Mouse (Mus musculus): ENCODE measurements around the gene Cnst. TPM values are rescaled to one million over a fixed set of nuclear protein-coding genes. Genes with fewer than 3 reads are reported as not detected.

Cnst gene
- polyA plus RNA-seq, 1 experiment from 2014 or later, result 14.8 TPM

DNA sequence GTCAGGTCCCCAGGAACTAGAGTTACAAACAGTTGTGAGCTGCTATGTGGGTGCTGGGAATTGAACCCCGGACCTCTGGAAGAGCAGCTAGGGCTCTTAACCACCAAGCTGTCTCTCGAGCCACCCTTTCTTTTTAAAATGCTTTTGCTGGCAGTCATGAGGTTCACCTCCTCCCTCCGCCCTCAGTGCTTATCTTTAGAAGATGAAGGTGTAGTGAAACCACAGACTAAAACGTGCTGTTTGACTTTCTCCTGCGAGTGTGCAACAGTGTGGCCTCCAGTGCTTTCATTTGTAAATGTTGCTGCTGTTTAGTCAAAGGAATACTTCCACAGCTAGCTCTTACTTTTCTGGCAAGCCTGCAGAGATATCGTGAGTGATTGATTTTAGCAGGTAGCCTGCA lies 32.5 kb downstream of the Cnst start:
- H3K4me3 ChIP-seq (ENCODE audit: low read depth, low read length), result no peak overlapping the region
- H3K4me2 ChIP-seq (ENCODE audit: low read depth, severe bottlenecking), result no peak overlapping the region
- no peaks in the 10 kb centered on the region for H3K9me3 ChIP-seq (ENCODE audit: control insufficient read depth, low read length)
- DNase-seq (ENCODE audit: low spot score) (no peak), ATAC-seq (ENCODE audit: insufficient number of reproducible peaks, low FRiP score, low TSS enrichment, low read depth) (no peak)
- no peaks in the 10 kb centered on the region for H3K27me3 ChIP-seq (ENCODE audit: control insufficient read depth, insufficient read depth, low read length)
- no peaks in the 10 kb centered on the region for H3K36me3 ChIP-seq (ENCODE audit: control insufficient read depth, insufficient read depth, low read length)
- peaks cover 3% of the 10 kb centered on the region; the same call in 1 of the 2 replicates for H3K4me1 ChIP-seq (ENCODE audit: control insufficient read depth, insufficient read depth, low read length)
- H3K9ac ChIP-seq (ENCODE audit: low read length), result no peak overlapping the region
- 82% methylated on average over 6 of the region's 6 CpGs for WGBS
- no peak overlapping the region for H3K27ac ChIP-seq (replicated peaks; ENCODE audit: low read depth, low read length)

DNA sequence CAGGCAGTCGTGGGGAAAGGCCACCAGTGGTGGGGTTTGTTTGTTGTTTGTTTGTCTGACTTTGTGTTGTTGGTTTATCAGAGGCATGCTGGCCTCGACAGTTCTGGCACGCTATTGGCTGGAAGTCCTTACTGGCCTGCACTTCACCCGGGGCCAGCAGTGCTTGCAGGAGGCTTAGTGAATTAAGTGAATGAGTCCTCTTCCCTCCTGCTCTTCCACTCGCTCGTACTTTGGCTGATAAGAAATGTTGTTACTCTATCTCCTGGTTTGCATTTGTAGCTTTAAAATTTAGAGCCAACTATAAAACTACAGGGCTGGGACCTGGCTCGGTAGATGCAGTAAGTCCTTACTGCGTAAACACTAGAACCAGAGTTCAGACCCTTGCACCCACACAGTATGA lies 34.0 kb downstream of the Cnst start:
- H3K4me2 ChIP-seq (ENCODE audit: low read depth, severe bottlenecking), result no peak overlapping the region
- 67% methylated on average over 8 of the region's 8 CpGs for WGBS
- no peaks in the 10 kb centered on the region for H3K36me3 ChIP-seq (ENCODE audit: control insufficient read depth, insufficient read depth, low read length)
- H3K27me3 ChIP-seq (ENCODE audit: control insufficient read depth, insufficient read depth, low read length), result no peaks in the 10 kb centered on the region
- ATAC-seq (ENCODE audit: insufficient number of reproducible peaks, low FRiP score, low TSS enrichment, low read depth) (no peak), DNase-seq (ENCODE audit: low spot score) (no peak)
- no peaks in the 10 kb centered on the region; the same call in 1 of the 2 replicates for H3K4me1 ChIP-seq (ENCODE audit: control insufficient read depth, insufficient read depth, low read length)
- no peaks in the 10 kb centered on the region for H3K9me3 ChIP-seq (ENCODE audit: control insufficient read depth, low read length)
- H3K9ac ChIP-seq (ENCODE audit: low read length), result no peak overlapping the region
- H3K27ac ChIP-seq (replicated peaks; ENCODE audit: low read depth, low read length), result no peak overlapping the region
- H3K4me3 ChIP-seq (ENCODE audit: low read depth, low read length), result no peak overlapping the region

DNA sequence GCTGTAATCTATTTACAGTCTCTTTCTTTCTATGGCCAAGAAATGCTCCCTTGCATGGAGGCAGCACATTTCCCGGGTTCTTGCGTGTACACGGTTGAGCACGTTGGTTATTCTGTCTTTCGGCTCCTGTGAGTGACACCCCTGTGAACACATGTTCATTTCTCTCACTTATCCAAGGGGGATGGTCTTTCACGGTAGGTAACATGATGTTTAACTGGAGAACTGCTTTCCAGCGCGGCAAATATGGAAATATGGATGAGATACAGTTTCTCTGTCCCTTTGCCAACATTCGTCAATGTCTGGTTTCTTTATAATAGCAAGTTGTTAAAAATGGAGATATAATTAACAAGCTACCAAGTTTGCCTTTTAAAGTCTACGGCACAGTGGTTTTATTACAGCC lies 35.3 kb downstream of the Cnst start:
- WGBS, result 87% methylated on average over 10 of the region's 10 CpGs
- no peak for ATAC-seq (ENCODE audit: insufficient number of reproducible peaks, low FRiP score, low TSS enrichment, low read depth)

DNA sequence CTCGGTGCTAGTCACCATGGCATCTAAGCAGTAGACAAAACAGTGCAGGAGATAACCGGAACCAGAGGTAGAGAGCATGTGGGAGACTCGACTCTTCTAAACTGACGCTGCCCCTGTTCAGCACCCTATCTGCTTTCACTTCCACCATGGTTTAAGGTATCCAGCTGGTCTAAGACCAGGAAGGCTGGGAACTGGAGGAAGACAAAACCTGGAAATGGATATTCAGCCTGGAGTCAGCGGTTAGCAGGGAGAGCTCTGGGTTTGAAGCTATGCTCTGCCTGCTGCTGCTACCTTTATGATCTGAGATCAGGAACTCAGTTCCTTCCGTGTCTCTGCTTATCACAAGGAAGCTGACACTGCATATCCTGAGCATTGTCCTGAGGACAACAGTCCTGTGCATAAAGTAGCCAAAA lies 35.9 kb downstream of the Cnst start:
- Histone ChIP-seq H3K27ac (replicated peaks; ENCODE audit: low read depth, low read length) (no peak overlapping the region), H3K27me3 (ENCODE audit: control insufficient read depth, insufficient read depth, low read length) (no peaks in the 10 kb centered on the region), H3K9ac (ENCODE audit: low read length) (no peak overlapping the region), H3K4me3 (ENCODE audit: low read depth, low read length) (no peak overlapping the region), H3K36me3 (ENCODE audit: control insufficient read depth, insufficient read depth, low read length) (no peaks in the 10 kb centered on the region), H3K4me1 (ENCODE audit: control insufficient read depth, insufficient read depth, low read length) (no peaks in the 10 kb centered on the region; the same call in 1 of the 2 replicates), H3K9me3 (ENCODE audit: control insufficient read depth, low read length) (no peaks in the 10 kb centered on the region), H3K4me2 (ENCODE audit: low read depth, severe bottlenecking) (no peak overlapping the region)
- no peak for ATAC-seq (ENCODE audit: insufficient number of reproducible peaks, low FRiP score, low TSS enrichment, low read depth)
- 50% methylated on average over 6 of the region's 6 CpGs for WGBS
- no peak for DNase-seq (ENCODE audit: low spot score)

More for the DNA sequence above, 35.3 kb downstream of the Cnst start:
- Histone ChIP-seq H3K27ac (replicated peaks; ENCODE audit: low read depth, low read length) (no peak overlapping the region), H3K9ac (ENCODE audit: low read length) (no peak overlapping the region), H3K9me3 (ENCODE audit: control insufficient read depth, low read length) (no peaks in the 10 kb centered on the region), H3K4me3 (ENCODE audit: low read depth, low read length) (no peak overlapping the region), H3K4me1 (ENCODE audit: control insufficient read depth, insufficient read depth, low read length) (no peaks in the 10 kb centered on the region; the same call in 1 of the 2 replicates), H3K36me3 (ENCODE audit: control insufficient read depth, insufficient read depth, low read length) (no peaks in the 10 kb centered on the region), H3K4me2 (ENCODE audit: low read depth, severe bottlenecking) (no peak overlapping the region), H3K27me3 (ENCODE audit: control insufficient read depth, insufficient read depth, low read length) (no peaks in the 10 kb centered on the region)
- no peak for DNase-seq (ENCODE audit: low spot score)

DNA sequence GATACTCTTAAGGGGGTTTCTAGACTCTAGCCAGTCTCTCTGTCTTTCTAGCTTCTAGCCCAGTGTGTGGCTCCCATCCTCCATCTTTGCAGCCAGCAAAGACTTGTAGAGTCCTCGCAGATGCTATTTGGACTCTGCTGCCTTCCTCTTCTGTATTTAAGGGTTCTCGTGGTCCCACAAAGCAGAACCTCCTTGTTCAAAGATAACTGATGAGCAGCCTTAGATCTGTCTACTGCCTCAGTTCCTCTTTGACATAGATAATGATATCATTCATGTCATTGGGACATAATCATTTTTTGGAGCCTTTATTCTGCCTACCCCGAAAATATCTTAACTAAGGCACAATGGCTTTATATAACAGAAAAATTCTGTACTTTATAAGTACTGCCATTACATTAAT lies 36.9 kb downstream of the Cnst start:
- Histone ChIP-seq H3K36me3 (ENCODE audit: control insufficient read depth, insufficient read depth, low read length) (no peaks in the 10 kb centered on the region), H3K4me3 (ENCODE audit: low read depth, low read length) (no peak overlapping the region), H3K4me1 (ENCODE audit: control insufficient read depth, insufficient read depth, low read length) (no peaks in the 10 kb centered on the region; the same call in 1 of the 2 replicates), H3K9me3 (ENCODE audit: control insufficient read depth, low read length) (no peaks in the 10 kb centered on the region), H3K9ac (ENCODE audit: low read length) (no peak overlapping the region), H3K27me3 (ENCODE audit: control insufficient read depth, insufficient read depth, low read length) (no peaks in the 10 kb centered on the region), H3K4me2 (ENCODE audit: low read depth, severe bottlenecking) (no peak overlapping the region), H3K27ac (replicated peaks; ENCODE audit: low read depth, low read length) (no peak overlapping the region)
- DNase-seq (ENCODE audit: low spot score) (no peak), ATAC-seq (ENCODE audit: insufficient number of reproducible peaks, low FRiP score, low TSS enrichment, low read depth) (no peak)
- WGBS, result 93% methylated on average over 3 of the region's 3 CpGs

DNA sequence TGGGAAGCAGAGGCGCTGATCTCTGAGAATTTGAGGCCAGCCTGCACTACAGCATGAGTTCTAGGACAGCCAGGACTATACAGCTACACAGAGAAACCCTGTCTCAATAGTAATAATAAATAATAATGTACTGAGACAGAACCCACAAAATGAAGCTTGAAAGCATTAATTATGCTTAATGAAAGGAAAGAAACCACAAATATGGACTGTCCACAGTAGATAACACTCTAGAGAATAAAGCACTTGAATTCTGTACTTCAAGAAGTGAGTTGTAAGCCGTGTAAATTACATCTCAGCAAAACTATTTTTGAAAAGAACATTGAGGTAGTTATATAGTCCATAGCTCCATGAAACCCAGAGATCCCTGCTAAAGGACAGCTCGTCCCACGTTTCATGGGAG lies 38.0 kb downstream of the Cnst start:
- Histone ChIP-seq H3K9me3 (ENCODE audit: control insufficient read depth, low read length) (no peaks in the 10 kb centered on the region), H3K9ac (ENCODE audit: low read length) (no peak overlapping the region), H3K4me1 (ENCODE audit: control insufficient read depth, insufficient read depth, low read length) (peaks cover 2% of the 10 kb centered on the region; the same call in 1 of the 2 replicates), H3K27ac (replicated peaks; ENCODE audit: low read depth, low read length) (no peak overlapping the region), H3K27me3 (ENCODE audit: control insufficient read depth, insufficient read depth, low read length) (no peaks in the 10 kb centered on the region), H3K4me2 (ENCODE audit: low read depth, severe bottlenecking) (no peak overlapping the region), H3K36me3 (ENCODE audit: control insufficient read depth, insufficient read depth, low read length) (no peaks in the 10 kb centered on the region), H3K4me3 (ENCODE audit: low read depth, low read length) (no peak overlapping the region)
- WGBS, result 87% methylated on average over 4 of the region's 4 CpGs
- no peak for ATAC-seq (ENCODE audit: insufficient number of reproducible peaks, low FRiP score, low TSS enrichment, low read depth)
- DNase-seq (ENCODE audit: low spot score), result no peak

DNA sequence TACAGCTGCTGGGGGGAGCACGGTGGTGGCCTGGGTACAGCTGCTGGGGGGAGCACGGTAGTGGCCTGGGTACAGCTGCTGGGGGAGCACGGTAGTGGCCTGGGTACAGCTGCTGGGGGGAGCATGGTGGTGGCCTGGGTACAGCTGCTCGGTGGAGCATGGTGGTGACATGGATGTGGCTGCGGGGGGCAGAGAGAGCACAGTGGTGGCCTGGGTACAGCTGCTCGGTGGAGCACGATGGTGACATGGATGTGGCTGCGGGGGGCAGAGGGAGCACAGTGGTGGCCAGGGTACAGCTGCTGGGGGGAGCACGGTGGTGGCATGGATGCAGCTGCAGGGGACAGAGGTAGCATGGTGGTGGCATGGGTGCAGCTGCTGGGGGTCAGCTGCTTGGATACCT lies 39.5 kb downstream of the Cnst start:
- Histone ChIP-seq H3K4me2 (ENCODE audit: low read depth, severe bottlenecking) (no peak overlapping the region), H3K36me3 (ENCODE audit: control insufficient read depth, insufficient read depth, low read length) (no peaks in the 10 kb centered on the region), H3K9me3 (ENCODE audit: control insufficient read depth, low read length) (no peaks in the 10 kb centered on the region), H3K27me3 (ENCODE audit: control insufficient read depth, insufficient read depth, low read length) (no peaks in the 10 kb centered on the region), H3K27ac (replicated peaks; ENCODE audit: low read depth, low read length) (no peak overlapping the region), H3K9ac (ENCODE audit: low read length) (no peak overlapping the region), H3K4me3 (ENCODE audit: low read depth, low read length) (no peak overlapping the region), H3K4me1 (ENCODE audit: control insufficient read depth, insufficient read depth, low read length) (peaks cover 2% of the 10 kb centered on the region; the same call in 1 of the 2 replicates)
- no peak for DNase-seq (ENCODE audit: low spot score)
- WGBS, result 88% methylated on average over 9 of the region's 9 CpGs
- no peak for ATAC-seq (ENCODE audit: insufficient number of reproducible peaks, low FRiP score, low TSS enrichment, low read depth)

DNA sequence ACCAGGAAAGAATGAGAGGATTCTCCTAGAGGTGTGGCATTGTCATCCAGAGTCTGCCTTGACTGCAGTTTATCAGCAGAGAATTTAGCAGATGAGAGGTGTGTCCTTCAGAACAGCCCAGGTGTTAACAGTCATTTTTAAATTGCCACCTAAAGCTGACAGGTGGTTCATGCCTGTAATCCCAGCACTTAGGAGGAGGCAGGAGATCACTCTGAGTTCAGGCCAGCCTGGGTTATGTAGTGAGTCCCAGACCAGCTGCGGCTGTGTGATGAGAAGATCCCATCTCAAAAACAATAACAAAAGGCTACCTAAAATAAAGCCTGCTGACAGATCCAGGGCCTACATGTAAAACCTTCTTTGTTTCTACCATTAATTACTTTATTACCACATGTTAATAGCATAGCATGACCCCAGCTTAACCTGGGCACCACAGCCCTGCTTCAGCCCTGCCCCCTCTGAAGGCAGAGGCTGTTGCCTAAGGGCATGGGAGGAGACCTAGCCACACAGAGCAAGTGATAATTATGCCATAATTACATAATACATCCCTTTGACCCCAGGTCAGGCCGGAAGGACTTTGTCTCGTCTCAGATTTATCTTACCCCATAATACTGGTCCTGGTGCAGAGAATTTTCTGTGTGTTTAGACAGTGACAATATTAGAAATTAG lies 40.4 kb downstream of the Cnst start:
- no peak for DNase-seq (ENCODE audit: low spot score)
- no peak for ATAC-seq (ENCODE audit: insufficient number of reproducible peaks, low FRiP score, low TSS enrichment, low read depth)
- no peak overlapping the region for H3K27ac ChIP-seq (replicated peaks; ENCODE audit: low read depth, low read length)
- 0 out of 2 replicates have a peak, but pooled peaks cover 2% of the 10 kb centered on the region for H3K4me1 ChIP-seq (ENCODE audit: control insufficient read depth, insufficient read depth, low read length)
- H3K4me2 ChIP-seq (ENCODE audit: low read depth, severe bottlenecking), result no peak overlapping the region
- WGBS, result 25% methylated on average over 3 of the region's 3 CpGs
- no peaks in the 10 kb centered on the region for H3K36me3 ChIP-seq (ENCODE audit: control insufficient read depth, insufficient read depth, low read length)
- H3K27me3 ChIP-seq (ENCODE audit: control insufficient read depth, insufficient read depth, low read length), result no peaks in the 10 kb centered on the region
- no peak overlapping the region for H3K9ac ChIP-seq (ENCODE audit: low read length)
- no peaks in the 10 kb centered on the region for H3K9me3 ChIP-seq (ENCODE audit: control insufficient read depth, low read length)
- H3K4me3 ChIP-seq (ENCODE audit: low read depth, low read length), result no peak overlapping the region

DNA sequence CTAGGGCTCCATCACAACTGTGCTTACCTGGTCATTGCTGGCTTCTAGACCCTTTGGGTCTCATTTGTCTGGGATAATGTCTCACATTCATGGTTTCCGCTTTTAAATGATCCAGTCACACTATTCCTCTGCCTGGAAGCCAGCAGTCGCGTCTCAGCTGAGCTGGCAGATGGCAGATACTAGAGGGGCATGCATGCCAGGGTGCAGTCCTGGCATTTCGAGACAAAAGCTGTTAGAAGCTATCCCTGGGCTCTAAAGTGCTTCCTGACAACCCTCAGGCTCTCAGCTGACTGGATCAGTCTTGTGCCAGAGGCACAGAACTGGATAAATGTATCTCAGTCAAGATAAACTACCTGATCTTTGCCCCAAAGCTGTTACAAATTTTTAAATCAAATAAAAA lies 42.1 kb downstream of the Cnst start:
- H3K27ac ChIP-seq (replicated peaks; ENCODE audit: low read depth, low read length), result no peak overlapping the region
- H3K27me3 ChIP-seq (ENCODE audit: control insufficient read depth, insufficient read depth, low read length), result no peaks in the 10 kb centered on the region
- H3K36me3 ChIP-seq (ENCODE audit: control insufficient read depth, insufficient read depth, low read length), result no peaks in the 10 kb centered on the region
- 0 out of 2 replicates have a peak, but pooled peaks cover 2% of the 10 kb centered on the region for H3K4me1 ChIP-seq (ENCODE audit: control insufficient read depth, insufficient read depth, low read length)
- H3K4me2 ChIP-seq (ENCODE audit: low read depth, severe bottlenecking), result no peak overlapping the region
- WGBS, result 82% methylated on average over 4 of the region's 4 CpGs
- DNase-seq (ENCODE audit: low spot score) (no peak), ATAC-seq (ENCODE audit: insufficient number of reproducible peaks, low FRiP score, low TSS enrichment, low read depth) (no peak)
- H3K9ac ChIP-seq (ENCODE audit: low read length), result no peak overlapping the region
- no peaks in the 10 kb centered on the region for H3K9me3 ChIP-seq (ENCODE audit: control insufficient read depth, low read length)
- H3K4me3 ChIP-seq (ENCODE audit: low read depth, low read length), result no peak overlapping the region
